Mouse (Mus musculus): Measurements from ENCODE around the gene Adgrb3. TPM values are rescaled to one million over a fixed set of nuclear protein-coding genes. Genes with fewer than 3 reads are reported as not detected.
A peak's percentile ranks its signal among the peaks of the same experiment; 100 is the strongest.

Gene Adgrb3
- polyA plus RNA-seq, 1 experiment from 2014 or later, result 19.9 TPM

DNA sequence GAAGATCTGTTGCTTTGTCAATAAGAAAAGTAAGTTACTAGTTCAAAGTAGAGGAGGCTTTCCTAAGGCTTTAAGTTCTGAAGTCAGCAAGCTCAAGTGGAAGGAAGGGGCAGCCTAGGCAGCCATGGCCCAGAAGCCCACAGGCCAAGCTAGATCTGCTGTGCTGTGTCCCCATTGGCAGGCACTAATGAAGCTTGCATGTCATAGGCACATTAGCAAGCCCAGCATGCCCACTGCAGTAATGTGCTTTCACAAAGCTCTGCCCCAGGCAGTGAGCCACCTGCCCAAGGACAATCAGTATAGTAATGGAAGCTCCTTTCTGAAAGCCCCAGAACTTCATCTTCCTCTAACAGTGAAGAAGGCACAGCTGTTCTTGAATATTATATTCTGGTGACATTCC lies 484.6 kb downstream of the Adgrb3 start:
- Histone ChIP-seq H3K4me1 (no peaks in the 10 kb centered on the region), H3K4me3 (no peak overlapping the region), H3K36me3 (no peaks in the 10 kb centered on the region), H3K27ac (no peak overlapping the region), H3K9ac (no peak overlapping the region), H3K27me3 (replicated peaks) (no peaks in the 10 kb centered on the region), H3K9me3 (no peaks in the 10 kb centered on the region), H3K4me2 (replicated peaks) (no peak overlapping the region)
- ATAC-seq (ENCODE audit: low FRiP score, low read depth), result no peak

DNA sequence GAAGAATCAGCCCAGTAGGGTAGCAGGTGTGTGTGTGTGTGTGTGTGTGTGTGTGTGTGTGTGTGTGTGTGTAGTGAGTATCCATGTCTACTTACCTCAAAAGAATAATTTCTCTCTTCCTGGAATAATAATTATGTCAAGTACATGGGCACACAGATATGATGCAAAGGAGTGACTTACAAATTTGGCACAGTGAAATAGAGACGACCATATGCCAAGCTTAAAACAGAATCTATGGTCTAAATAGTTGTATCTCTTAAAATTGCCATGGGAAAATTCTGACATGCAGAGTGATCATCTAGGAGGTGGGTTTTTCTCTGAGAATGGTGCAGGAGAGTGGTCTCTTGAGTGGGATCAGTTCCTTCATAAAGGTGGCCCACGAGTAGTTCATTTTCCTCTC lies 504.1 kb downstream of the Adgrb3 start:
- no peak for ATAC-seq (ENCODE audit: low FRiP score, low read depth)
- WGBS, result 93% methylated on average over 2 of the region's 2 CpGs
- H3K36me3 ChIP-seq, result no peaks in the 10 kb centered on the region

DNA sequence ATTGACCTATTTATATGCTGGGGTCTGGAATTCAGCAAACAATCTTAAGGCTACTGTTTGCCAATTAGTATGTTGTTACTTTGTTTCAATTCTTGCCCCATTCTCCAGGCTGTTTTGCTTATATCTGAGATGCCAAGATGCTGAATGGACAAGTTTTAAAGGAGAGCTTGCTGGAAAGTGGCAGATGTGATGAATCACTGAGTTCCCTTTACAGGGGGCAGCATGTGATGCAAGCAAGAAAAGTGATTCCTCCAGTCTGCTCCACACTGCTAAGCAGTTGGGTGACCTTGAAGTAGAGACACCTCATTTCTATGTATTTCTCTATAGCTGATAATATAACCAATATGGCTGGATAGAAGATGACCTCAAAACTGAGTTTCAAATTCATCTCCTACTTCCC lies 512.4 kb downstream of the Adgrb3 start:
- no peaks in the 10 kb centered on the region for H3K9me3 ChIP-seq
- H3K27me3 ChIP-seq (replicated peaks), result no peaks in the 10 kb centered on the region
- H3K4me1 ChIP-seq, result no peaks in the 10 kb centered on the region
- H3K4me3 ChIP-seq, result no peak overlapping the region
- H3K27ac ChIP-seq, result no peak overlapping the region
- no peak for ATAC-seq (ENCODE audit: low FRiP score, low read depth)
- no peak overlapping the region for H3K9ac ChIP-seq
- no peaks in the 10 kb centered on the region for H3K36me3 ChIP-seq
- no peak overlapping the region for H3K4me2 ChIP-seq (replicated peaks)

More for the DNA sequence above, 504.1 kb downstream of the Adgrb3 start:
- Histone ChIP-seq H3K27ac (no peak overlapping the region), H3K9ac (no peak overlapping the region), H3K4me1 (no peaks in the 10 kb centered on the region), H3K27me3 (replicated peaks) (no peaks in the 10 kb centered on the region), H3K4me2 (replicated peaks) (no peak overlapping the region), H3K9me3 (no peaks in the 10 kb centered on the region), H3K4me3 (no peak overlapping the region)

DNA sequence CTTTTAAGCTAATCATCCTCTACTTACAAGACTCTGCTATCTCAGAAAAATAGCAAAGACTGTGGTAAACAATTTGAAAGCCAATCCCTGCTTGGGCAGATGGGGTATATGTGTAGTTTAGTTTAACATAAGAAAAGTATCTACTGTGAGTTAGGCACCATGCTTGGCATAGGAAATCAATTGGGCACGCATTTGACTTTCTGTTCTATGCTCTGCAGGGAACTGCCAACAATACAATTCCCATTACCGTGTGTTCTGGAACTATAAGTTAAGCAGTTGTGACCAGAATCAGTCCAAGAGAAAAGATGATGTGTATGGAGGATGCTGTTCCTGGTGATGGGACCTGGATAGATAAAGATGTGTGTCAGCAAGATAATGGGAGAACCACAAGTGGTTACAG lies 517.2 kb downstream of the Adgrb3 start:
- peak; percentile 85 for ATAC-seq (ENCODE audit: low FRiP score, low read depth)
- H3K4me1 ChIP-seq, result no peaks in the 10 kb centered on the region
- H3K9me3 ChIP-seq, result no peaks in the 10 kb centered on the region
- H3K4me3 ChIP-seq, result no peak overlapping the region
- no peak overlapping the region for H3K4me2 ChIP-seq (replicated peaks)
- WGBS, result 50% methylated on average over 2 of the region's 2 CpGs
- H3K9ac ChIP-seq, result no peak overlapping the region
- no peaks in the 10 kb centered on the region for H3K27me3 ChIP-seq (replicated peaks)
- no peak overlapping the region for H3K27ac ChIP-seq
- H3K36me3 ChIP-seq, result no peaks in the 10 kb centered on the region

DNA sequence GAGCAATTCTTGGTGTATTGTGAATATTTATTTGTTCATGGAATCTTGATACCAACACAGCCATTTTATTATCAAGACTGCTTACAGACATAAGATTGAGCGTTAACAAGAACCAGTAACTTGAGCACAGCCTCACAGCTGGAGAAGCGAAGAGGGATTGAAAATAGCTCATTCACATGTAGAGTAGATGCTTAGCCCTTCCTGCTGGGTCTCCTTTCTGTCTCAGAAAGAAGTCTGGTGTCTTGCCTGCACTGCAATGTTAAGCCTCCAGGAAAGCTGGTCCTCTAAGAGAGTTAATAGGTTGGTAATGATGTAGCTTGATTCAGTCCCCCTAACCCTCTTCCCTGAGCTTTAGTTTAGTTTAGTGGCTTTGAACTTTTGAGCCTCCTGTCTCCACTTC lies 519.4 kb downstream of the Adgrb3 start:
- H3K27me3 ChIP-seq (replicated peaks), result no peaks in the 10 kb centered on the region
- no peak for ATAC-seq (ENCODE audit: low FRiP score, low read depth)
- no peak overlapping the region for H3K4me2 ChIP-seq (replicated peaks)
- no peaks in the 10 kb centered on the region for H3K4me1 ChIP-seq
- no peak overlapping the region for H3K4me3 ChIP-seq
- no peaks in the 10 kb centered on the region for H3K36me3 ChIP-seq
- H3K9me3 ChIP-seq, result no peaks in the 10 kb centered on the region
- WGBS, result 19% methylated on average over 2 of the region's 2 CpGs
- no peak overlapping the region for H3K27ac ChIP-seq
- no peak overlapping the region for H3K9ac ChIP-seq

DNA sequence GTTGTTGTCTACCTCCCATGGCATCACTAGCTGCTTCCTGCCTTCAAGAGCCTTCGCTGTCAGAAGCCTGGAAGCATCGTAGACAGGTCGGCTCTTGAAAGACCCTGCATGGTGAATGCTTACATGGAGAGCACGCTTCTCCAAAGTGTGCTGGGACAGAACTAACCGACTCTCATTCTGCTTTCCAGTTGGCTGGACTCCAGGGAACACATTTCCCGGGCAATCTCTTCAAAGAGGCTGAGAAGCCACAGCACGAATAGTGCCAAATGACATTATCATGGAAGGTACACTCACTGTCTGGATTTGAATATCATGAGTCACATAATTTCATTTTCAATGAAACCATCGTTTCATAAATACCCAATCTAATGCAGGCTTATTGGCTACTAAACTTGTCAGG lies 548.0 kb downstream of the Adgrb3 start:
- Histone ChIP-seq H3K36me3 (no peaks in the 10 kb centered on the region), H3K27ac (no peak overlapping the region), H3K27me3 (replicated peaks) (no peaks in the 10 kb centered on the region), H3K4me2 (replicated peaks) (no peak overlapping the region), H3K4me3 (no peak overlapping the region), H3K4me1 (no peaks in the 10 kb centered on the region), H3K9ac (no peak overlapping the region), H3K9me3 (no peaks in the 10 kb centered on the region)
- no peak for ATAC-seq (ENCODE audit: low FRiP score, low read depth)
- WGBS, result 90% methylated on average over 8 of the region's 8 CpGs

DNA sequence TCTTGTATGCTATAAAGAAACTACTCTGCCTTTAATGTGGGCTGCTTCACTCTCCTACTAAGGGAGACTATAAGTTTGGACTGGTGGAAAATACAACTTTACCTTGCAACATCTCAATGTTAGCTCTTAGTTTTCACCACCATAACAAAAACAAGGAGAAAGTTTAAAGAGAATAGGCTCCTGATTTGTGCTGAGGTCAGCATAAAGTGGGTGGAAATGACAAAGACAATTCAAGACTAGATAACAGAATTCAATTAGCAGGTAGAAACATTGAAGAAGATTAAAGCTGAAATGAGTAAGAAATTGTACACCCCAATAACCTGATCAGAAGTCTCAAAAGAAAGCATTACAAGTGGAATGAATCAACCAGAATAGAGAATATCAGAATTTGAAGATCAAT lies 578.9 kb downstream of the Adgrb3 start:
- no peaks in the 10 kb centered on the region for H3K27me3 ChIP-seq (replicated peaks)
- ATAC-seq (ENCODE audit: low FRiP score, low read depth), result no peak
- H3K36me3 ChIP-seq, result no peaks in the 10 kb centered on the region
- no peak overlapping the region for H3K9ac ChIP-seq
- H3K27ac ChIP-seq, result no peak overlapping the region
- H3K4me1 ChIP-seq, result no peaks in the 10 kb centered on the region
- no peak overlapping the region for H3K4me2 ChIP-seq (replicated peaks)
- H3K9me3 ChIP-seq, result no peaks in the 10 kb centered on the region
- no peak overlapping the region for H3K4me3 ChIP-seq

DNA sequence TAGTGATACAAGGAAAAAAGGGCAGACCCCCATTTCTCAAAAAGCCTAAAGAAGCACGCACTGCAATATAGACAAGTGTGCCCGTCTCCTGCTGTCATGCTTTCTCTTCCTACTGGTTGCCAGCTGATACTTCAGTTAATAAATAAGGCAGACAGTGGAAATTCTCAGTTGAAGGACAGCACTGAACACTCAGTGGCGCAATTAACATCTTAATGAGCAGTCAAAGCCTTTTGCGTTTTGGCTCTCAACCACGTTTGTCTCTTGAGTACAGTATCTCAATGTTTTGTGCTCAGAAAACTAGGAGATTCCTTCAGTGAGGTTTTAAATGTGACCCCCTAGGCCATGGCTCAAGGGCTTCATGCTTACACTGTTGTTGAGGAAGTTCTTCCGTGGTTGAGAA lies 587.1 kb downstream of the Adgrb3 start:
- no peaks in the 10 kb centered on the region for H3K36me3 ChIP-seq
- WGBS, result 71% methylated on average over 6 of the region's 6 CpGs
- H3K9ac ChIP-seq, result no peak overlapping the region
- no peak overlapping the region for H3K27ac ChIP-seq
- no peak overlapping the region for H3K4me2 ChIP-seq (replicated peaks)
- H3K27me3 ChIP-seq (replicated peaks), result no peaks in the 10 kb centered on the region
- H3K4me3 ChIP-seq, result no peak overlapping the region
- H3K9me3 ChIP-seq, result no peaks in the 10 kb centered on the region
- H3K4me1 ChIP-seq, result no peaks in the 10 kb centered on the region
- ATAC-seq (ENCODE audit: low FRiP score, low read depth), result no peak

DNA sequence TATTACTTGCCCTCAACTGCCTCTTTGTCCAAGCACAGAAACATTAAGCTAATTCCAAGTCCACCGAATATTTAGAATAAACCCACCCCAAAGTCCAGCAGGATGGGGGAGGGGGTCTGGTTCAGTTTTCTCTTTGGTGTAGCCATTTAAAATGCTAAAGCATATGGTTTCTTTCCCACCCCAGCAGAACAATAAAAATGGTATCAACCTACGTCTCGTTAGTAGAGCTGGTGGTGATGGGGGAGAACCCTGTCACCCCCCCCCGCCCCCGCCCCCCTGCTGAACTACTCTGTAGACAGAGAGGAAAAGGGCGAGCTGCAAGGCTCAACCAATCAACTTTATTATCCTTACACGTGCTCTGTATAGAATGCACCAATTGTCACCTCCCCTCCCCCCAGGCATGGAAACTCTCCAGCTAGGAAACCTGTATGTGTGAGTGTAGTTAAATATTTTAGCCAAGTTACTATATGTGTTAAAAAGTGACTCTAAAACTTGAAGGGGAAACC lies 600.2 kb downstream of the Adgrb3 start:
- Histone ChIP-seq H3K27me3 (replicated peaks) (no peaks in the 10 kb centered on the region), H3K4me1 (peaks cover 4% of the 10 kb centered on the region; the same call in 1 of the 2 replicates), H3K9ac (0 out of 2 replicates have a peak overlapping the region, but pooled peaks have one; percentile 56), H3K9me3 (no peaks in the 10 kb centered on the region), H3K4me3 (peak overlapping the region; percentile 41), H3K36me3 (no peaks in the 10 kb centered on the region), H3K4me2 (replicated peaks) (peak overlapping the region; percentile 61), H3K27ac (peak overlapping the region; percentile 47; the same call in 1 of the 2 replicates)
- WGBS, result 13% methylated on average over 7 of the region's 7 CpGs
- peak; percentile 88 for ATAC-seq (ENCODE audit: low FRiP score, low read depth)

DNA sequence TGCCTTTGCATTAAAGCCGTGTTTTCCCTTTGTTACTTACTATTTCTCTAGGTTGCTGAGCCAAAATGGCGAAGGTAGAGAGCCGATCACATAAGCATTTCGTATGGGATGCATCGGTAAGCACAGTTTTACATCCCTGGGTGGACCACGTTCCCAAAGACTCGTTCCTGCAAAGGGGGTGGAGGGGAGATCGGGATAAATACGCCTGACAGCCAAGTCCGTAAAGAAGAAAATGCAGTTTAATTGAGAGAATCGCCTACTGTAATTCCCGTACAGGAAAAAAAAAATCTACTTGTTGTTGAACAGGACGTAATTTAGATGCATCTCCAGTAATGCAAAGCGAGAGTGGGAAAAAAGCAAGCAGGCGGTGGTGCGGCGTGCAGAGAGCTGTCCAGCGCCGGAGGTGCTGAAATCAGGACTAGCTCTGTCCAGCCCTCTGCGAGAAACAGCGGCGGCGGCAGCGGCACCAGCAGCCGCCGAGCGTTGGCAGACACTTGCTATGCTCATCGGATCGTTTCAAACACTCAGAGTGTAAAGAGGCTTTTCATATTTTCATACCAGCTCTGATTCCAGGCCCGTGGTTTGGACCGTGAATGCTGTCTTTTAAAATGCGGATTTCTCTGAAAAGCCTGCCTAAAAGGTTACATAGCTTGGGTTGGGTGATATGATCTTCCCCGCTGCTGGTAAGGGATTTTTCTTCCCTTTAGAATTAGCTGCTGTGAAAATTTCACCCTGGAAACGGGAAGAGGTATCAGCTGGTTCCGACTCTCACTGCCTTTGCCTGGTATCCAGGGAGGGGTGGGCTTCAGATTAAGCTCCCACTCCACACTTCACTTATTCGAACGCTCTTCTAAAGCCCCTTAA lies 600.9 kb downstream of the Adgrb3 start:
- peak; percentile 91 for ATAC-seq (ENCODE audit: low FRiP score, low read depth)
- Histone ChIP-seq H3K9me3 (no peaks in the 10 kb centered on the region), H3K27me3 (replicated peaks) (no peaks in the 10 kb centered on the region), H3K27ac (peak overlapping the region; percentile 47), H3K4me2 (replicated peaks) (peak overlapping the region; percentile 61), H3K4me3 (peak overlapping the region; percentile 41), H3K4me1 (peaks cover 4% of the 10 kb centered on the region; the same call in 1 of the 2 replicates), H3K9ac (peak overlapping the region; percentile 56), H3K36me3 (no peaks in the 10 kb centered on the region)
- 4% methylated on average over 37 of the region's 37 CpGs for WGBS

DNA sequence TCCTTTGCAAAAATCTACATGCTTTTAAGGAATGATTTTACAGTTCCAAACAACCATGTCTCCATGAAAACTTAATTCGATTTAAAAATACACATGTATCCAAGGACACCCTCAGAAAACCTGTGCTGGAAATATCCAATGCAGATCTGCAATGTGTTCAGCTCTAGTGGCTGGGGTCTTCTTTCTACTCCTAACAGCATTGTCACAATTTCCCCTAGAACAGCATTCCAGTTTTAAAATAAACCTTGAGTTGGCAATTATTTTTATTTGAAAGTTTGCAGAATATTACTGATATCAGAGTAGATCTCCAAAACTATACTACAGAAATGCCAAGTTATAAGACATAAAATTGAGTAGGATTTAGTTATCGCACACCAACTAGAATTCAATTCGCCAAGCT lies 601.6 kb downstream of the Adgrb3 start:
- Histone ChIP-seq H3K27ac (peak overlapping the region; percentile 47), H3K4me1 (peaks cover 4% of the 10 kb centered on the region; the same call in 1 of the 2 replicates), H3K4me3 (peak overlapping the region; percentile 41), H3K9ac (peak overlapping the region; percentile 56), H3K4me2 (replicated peaks) (peak overlapping the region; percentile 61), H3K27me3 (replicated peaks) (no peaks in the 10 kb centered on the region), H3K36me3 (no peaks in the 10 kb centered on the region), H3K9me3 (no peaks in the 10 kb centered on the region)
- 51% methylated on average over 3 of the region's 3 CpGs for WGBS
- ATAC-seq (ENCODE audit: low FRiP score, low read depth), result no peak

DNA sequence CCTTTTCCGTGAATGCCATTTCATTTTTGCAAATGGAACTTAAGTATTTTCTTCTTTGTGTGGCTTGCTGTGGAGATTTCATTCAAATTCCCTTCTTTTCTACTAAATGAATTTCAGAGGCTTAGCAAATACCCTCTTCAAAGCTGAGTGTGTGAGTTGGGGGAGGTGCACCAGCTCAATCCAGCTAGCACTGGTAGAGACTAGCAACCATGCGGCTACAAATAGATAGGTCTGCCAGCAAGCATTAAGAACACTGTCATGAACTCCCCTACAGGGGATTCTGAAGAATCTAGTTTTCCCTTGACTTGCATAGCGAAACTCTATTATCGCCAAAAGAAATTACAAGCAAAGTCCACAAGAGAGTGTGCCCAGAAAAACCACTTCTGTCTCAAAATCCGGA lies 624.9 kb downstream of the Adgrb3 start:
- H3K4me1 ChIP-seq, result no peaks in the 10 kb centered on the region
- WGBS, result 63% methylated on average over 5 of the region's 5 CpGs
- no peak overlapping the region for H3K9ac ChIP-seq
- H3K9me3 ChIP-seq, result no peaks in the 10 kb centered on the region
- no peak overlapping the region for H3K27ac ChIP-seq
- ATAC-seq (ENCODE audit: low FRiP score, low read depth), result no peak
- no peaks in the 10 kb centered on the region for H3K36me3 ChIP-seq
- no peaks in the 10 kb centered on the region for H3K27me3 ChIP-seq (replicated peaks)
- H3K4me2 ChIP-seq (replicated peaks), result no peak overlapping the region
- no peak overlapping the region for H3K4me3 ChIP-seq

DNA sequence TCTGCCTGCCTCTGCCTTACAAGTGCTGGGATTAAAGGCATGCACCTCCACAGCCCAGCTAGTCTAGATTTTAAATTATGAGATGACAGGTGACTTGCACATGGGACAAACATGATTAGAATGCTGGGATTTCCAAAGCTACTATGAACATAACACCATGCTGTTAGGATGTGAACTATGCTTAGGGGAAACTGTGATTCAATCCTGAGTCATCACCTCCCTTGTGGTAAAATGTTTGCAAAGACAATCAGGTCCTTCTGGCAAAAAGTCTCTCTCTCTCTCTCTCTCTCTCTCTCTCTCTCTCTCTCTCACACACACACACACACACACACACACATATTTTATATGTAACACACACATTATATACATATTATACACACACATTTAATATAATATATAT lies 630.1 kb downstream of the Adgrb3 start:
- Histone ChIP-seq H3K9ac (no peak overlapping the region), H3K4me2 (replicated peaks) (no peak overlapping the region), H3K9me3 (no peaks in the 10 kb centered on the region), H3K36me3 (no peaks in the 10 kb centered on the region), H3K4me1 (no peaks in the 10 kb centered on the region), H3K27ac (no peak overlapping the region), H3K4me3 (no peak overlapping the region), H3K27me3 (replicated peaks) (no peaks in the 10 kb centered on the region)
- no peak for ATAC-seq (ENCODE audit: low FRiP score, low read depth)

Data from neural tube, embryonic 12.5 days (tissue).